Mouse (Mus musculus) neural tube, embryonic 11.5 days (tissue): Measurements from ENCODE around the gene 1810013L24Rik. TPM values are rescaled to one million over a fixed set of nuclear protein-coding genes. Genes with fewer than 3 reads are reported as not detected.

Experiments
- ATAC-seq: fragments of 200-750 bp; cut with Nextera tagmentation; 2 replicates; pipeline ENCODE4 v1.8.0; 2017; ENCODE audit warnings: moderate number of reproducible peaks, mild to moderate bottlenecking, moderate TSS enrichment, moderate library complexity; ENCODE audit not compliant: insufficient read depth, low FRiP score, low TSS enrichment
- DNase-seq: peaks from one replicate; pipeline ENCODE4 v3.0.0-alpha.2; 2015; ENCODE audit warnings: low spot score
- H3K27ac ChIP-seq: fragments of 300-500 bp; sonication (generic); 2 replicates; pipeline ENCODE4 v1.5.1; 2014; ENCODE audit warnings: low read depth, mild to moderate bottlenecking, low read length
- H3K27me3 ChIP-seq: fragments of 300-500 bp; sonication (generic); 2 replicates; pipeline ENCODE4 v1.6.1; 2014; ENCODE audit warnings: mild to moderate bottlenecking, low read length, mixed read lengths; ENCODE audit not compliant: control insufficient read depth, insufficient read depth
- H3K36me3 ChIP-seq: fragments of 300-500 bp; sonication (generic); 2 replicates; pipeline ENCODE4 v1.6.1; 2014; ENCODE audit warnings: mild to moderate bottlenecking, low read length, moderate library complexity, mixed read lengths; ENCODE audit not compliant: control insufficient read depth, insufficient read depth
- H3K4me1 ChIP-seq: fragments of 300-500 bp; sonication (generic); 2 replicates; pipeline ENCODE4 v1.6.1; 2014; ENCODE audit warnings: low read length, mixed read lengths; ENCODE audit not compliant: control insufficient read depth, insufficient read depth
- H3K4me2 ChIP-seq: fragments of 300-500 bp; sonication (generic); 2 replicates; pipeline ENCODE4 v1.6.1; 2014; ENCODE audit warnings: low read depth, mild to moderate bottlenecking, moderate library complexity
- H3K4me3 ChIP-seq: fragments of 300-500 bp; sonication (generic); 2 replicates; pipeline ENCODE4 v1.5.1; 2014; ENCODE audit warnings: low read depth, low read length
- H3K9ac ChIP-seq: fragments of 300-500 bp; sonication (generic); 2 replicates; pipeline ENCODE4 v1.6.1; 2014; ENCODE audit warnings: mild to moderate bottlenecking, low read length
- H3K9me3 ChIP-seq: fragments of 300-500 bp; sonication (generic); 2 replicates; pipeline ENCODE4 v1.6.1; 2016; ENCODE audit warnings: low read length; ENCODE audit not compliant: control insufficient read depth
- WGBS: fragments of 180-500 bp; shearing (Covaris S2); extraction: QIAGEN DNeasy Blood & Tissue Kit; methylation state at CpG from one replicate; pipeline ENCODE4 v1.1.7; 2014; 5-methylcytosine and 5-hydroxymethylcytosine counted together
- polyA plus RNA-seq: library from polyadenylated mRNA; unstranded; fragments of >200 nt; fragmentation: Nextera tagmentation; extraction: Ambion mirVana; gene quantifications from 2 replicates; pipeline ENCODE4 v1.2.1, GENCODE M21; 2014

1810013L24Rik gene
- polyA plus RNA-seq, 1 experiment from 2014 or later: 21.7 TPM

DNA sequence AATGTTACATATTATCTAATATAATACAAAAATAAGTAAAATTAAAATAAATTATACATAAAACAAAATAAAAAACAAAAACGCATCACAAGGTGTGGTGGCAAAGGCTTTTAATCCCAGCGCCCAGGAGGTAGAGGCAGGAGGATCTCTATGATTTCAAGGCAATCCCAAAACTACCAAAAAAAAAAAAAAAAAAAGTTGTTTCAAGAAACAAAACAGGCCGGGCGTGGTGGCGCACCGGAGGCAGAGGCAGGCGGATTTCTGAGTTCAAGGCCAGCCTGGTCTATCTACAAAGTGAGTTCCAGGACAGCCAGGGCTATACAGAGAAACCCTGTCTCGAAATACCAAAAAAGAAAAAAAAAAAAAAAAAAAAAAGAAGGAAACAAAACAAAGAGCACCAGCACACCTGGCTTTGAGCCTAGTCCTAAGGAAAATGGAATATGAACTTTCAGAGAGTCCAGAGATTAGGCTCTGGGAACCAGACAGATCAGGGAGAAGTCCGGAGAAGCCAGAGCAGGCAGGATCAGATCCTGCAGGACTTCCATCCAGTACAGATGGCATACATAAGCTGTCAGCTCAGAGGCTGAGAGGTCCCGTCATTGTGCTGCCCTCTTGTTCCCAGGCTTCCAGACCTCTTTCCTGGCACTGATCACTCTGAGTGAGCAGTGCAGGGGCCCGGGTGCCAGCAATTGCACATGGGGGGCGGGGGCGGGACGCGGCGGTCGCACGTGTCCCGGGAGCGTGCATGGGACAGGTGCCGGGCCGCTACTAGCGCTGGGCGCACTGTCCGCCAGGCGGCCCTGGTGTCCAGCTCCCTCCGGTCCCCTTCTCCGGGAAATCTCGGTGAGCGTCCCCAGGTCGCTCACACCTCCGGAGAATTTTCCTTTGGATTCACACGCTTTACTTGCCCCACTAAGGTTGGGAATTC lies 1.0 kb upstream of the 1810013L24Rik start:
- H3K27me3 ChIP-seq: no peaks in the 10 kb centered on the region
- H3K4me1 ChIP-seq: peaks cover 9% of the 10 kb centered on the region
- peak overlapping the region; percentile 69 for H3K9ac ChIP-seq
- 11% methylated on average over 32 of the region's 33 CpGs for WGBS
- peak overlapping the region; percentile 87 for H3K4me3 ChIP-seq
- H3K9me3 ChIP-seq: no peaks in the 10 kb centered on the region
- peak overlapping the region; percentile 89 for H3K4me2 ChIP-seq
- H3K27ac ChIP-seq: peak overlapping the region; percentile 92
- no peak for DNase-seq
- peak; percentile 60 for ATAC-seq
- H3K36me3 ChIP-seq: peaks cover 3% of the 10 kb centered on the region; the same call in 1 of the 2 replicates

DNA sequence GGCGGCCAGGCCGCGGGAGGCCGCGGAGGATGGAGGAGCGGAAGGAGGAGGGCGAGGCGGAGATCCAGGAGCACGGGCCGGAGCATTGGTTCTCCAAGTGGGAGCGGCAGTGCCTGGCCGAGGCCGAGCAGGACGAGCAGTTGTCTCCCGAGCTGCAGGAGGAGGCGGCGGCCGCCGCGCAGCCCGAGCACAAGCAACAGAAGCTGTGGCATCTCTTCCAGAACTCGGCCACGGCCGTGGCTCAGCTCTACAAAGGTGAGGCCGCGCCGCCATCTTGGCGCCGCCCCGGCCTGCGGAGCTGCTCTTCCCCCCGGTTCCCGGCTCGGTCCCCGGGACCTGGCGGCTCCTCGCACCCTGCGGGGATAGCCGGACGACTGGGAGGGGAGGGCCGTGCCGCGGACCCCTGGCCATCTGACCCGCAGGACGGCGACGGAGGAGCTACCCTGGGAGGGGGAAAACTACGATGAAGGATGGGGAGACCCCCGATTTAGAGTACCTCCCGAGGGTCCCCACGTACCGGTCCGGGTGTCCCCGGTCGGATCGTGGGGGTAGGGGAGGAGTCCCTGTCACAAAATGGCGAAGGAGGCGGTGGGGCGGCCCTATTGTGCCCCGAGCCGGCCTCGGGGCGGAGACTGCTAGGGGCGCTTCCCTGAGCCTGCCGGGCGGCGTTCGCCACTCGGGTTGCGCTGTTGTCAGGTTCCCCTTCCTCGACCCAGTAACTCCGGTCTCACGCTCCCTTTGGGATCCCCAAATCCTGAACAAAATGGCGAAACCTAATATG lies 721 bp downstream of the 1810013L24Rik start:
- no peaks in the 10 kb centered on the region for H3K9me3 ChIP-seq
- H3K4me3 ChIP-seq: peak overlapping the region; percentile 87
- H3K4me2 ChIP-seq: peak overlapping the region; percentile 84
- peak overlapping the region; percentile 91 for H3K9ac ChIP-seq
- no peaks in the 10 kb centered on the region for H3K27me3 ChIP-seq
- WGBS: under 1% methylated on average over 72 of the region's 74 CpGs
- H3K27ac ChIP-seq: peak overlapping the region; percentile 92
- peaks cover 3% of the 10 kb centered on the region; the same call in 1 of the 2 replicates for H3K36me3 ChIP-seq
- ATAC-seq: peak; percentile 11
- H3K4me1 ChIP-seq: peaks cover 9% of the 10 kb centered on the region
- peak; percentile 69 for DNase-seq

DNA sequence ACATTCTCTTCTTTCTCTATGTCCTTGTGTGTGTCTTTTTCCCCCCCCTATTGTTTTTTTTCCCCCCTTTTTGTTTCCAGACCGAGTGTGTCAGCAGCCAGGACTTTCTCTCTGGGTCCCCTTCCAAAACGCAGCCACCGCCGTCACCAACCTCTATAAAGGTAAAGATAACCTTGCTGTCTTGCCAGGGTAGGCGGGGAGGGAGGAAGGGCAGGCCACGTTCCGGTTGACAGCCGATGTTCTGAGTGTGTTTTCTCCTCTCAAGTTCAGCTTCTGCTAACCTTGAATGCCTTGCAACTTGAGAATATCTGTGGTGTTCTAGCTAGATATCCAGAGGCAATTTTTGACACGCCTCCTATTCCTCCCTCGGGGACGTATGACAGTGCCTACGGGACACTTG lies 1.3 kb downstream of the 1810013L24Rik start:
- peak; percentile 44 for DNase-seq

DNA sequence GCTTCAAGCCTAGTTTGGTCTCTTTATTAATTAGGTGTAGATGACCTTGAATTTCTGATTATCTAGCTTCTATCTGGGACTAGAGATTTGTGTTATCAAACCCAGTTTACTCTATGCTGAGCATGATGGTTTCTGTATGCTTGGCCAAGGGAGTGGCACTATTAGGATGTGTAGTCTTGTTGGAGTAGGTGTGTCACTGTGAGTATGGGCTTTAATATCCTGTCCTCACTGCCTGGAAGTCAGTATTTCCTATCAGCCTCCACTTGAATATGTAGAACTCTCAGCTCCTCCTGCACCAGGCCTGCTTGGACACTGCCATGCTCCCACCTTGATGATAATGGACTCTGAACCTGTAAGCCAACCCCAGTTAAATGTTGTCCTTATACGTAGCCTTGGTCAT lies 7.0 kb downstream of the 1810013L24Rik start:
- H3K36me3 ChIP-seq: peaks cover 3% of the 10 kb centered on the region
- no peak overlapping the region for H3K4me3 ChIP-seq
- ATAC-seq: no peak

More for the DNA sequence above, 1.3 kb downstream of the 1810013L24Rik start:
- no peaks in the 10 kb centered on the region for H3K27me3 ChIP-seq
- peaks cover 9% of the 10 kb centered on the region for H3K4me1 ChIP-seq
- H3K9me3 ChIP-seq: no peaks in the 10 kb centered on the region
- H3K4me3 ChIP-seq: peak overlapping the region; percentile 87
- peaks cover 3% of the 10 kb centered on the region; the same call in 1 of the 2 replicates for H3K36me3 ChIP-seq
- WGBS: 6% methylated on average over 12 of the region's 12 CpGs
- no peak for ATAC-seq
- H3K4me2 ChIP-seq: peak overlapping the region; percentile 84
- peak overlapping the region; percentile 91 for H3K9ac ChIP-seq
- H3K27ac ChIP-seq: no peak overlapping the region

DNA sequence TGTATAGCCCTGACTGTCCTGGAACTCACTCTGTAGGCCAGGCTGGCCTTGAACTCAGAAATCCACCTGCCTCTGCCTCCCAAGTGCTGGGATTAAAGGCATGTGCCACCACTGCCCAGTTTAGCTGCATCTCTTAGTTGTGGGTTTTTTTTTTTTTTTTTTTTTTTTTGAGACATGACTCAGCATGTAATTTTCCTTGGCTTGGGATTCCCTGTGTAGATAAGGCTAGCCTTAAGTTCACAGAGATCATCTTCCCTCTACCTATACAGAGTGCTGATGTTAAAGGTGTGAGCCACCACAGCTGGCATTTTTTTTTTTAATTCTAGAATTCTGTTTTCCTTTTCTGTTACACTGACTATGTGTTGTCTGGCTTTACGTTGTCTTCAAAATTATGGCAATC lies 7.7 kb downstream of the 1810013L24Rik start:
- no peak overlapping the region for H3K9ac ChIP-seq
- H3K9me3 ChIP-seq: no peaks in the 10 kb centered on the region
- H3K27me3 ChIP-seq: no peaks in the 10 kb centered on the region
- ATAC-seq (no peak), DNase-seq (no peak)
- no peak overlapping the region for H3K4me2 ChIP-seq
- no peaks in the 10 kb centered on the region; the same call in none of the 2 replicates for H3K36me3 ChIP-seq
- H3K4me1 ChIP-seq: no peaks in the 10 kb centered on the region; the same call in 1 of the 2 replicates
- 100% methylated on average over 1 of the region's 1 CpGs for WGBS
- no peak overlapping the region for H3K27ac ChIP-seq
- H3K4me3 ChIP-seq: no peak overlapping the region

More for the DNA sequence above, 7.0 kb downstream of the 1810013L24Rik start:
- WGBS: 97% methylated on average over 1 of the region's 1 CpGs
- no peak overlapping the region for H3K9ac ChIP-seq
- no peaks in the 10 kb centered on the region for H3K27me3 ChIP-seq
- H3K9me3 ChIP-seq: no peaks in the 10 kb centered on the region
- no peak overlapping the region for H3K27ac ChIP-seq
- H3K4me2 ChIP-seq: no peak overlapping the region
- no peak for DNase-seq
- peaks cover 2% of the 10 kb centered on the region for H3K4me1 ChIP-seq

DNA sequence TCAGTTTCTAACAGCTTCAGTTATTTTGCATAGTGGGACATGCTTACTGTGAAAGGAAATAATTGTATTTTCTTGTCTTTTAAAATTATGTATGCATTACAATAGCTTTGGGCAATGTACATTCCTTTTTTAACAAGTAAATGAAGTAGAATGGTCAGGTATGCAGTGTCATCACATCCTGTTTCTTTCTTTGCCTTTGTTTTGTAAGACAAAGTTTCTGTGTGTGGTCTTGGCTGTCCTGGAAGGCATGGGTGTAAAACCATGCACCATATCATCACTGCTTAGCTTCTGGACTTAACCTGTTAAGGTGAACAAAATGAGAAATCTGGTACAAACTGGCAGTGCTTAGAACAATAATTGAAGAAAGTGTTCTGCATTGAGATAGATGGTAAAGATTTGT lies 9.0 kb downstream of the 1810013L24Rik start:
- Histone ChIP-seq H3K9ac (no peak overlapping the region), H3K9me3 (no peaks in the 10 kb centered on the region), H3K4me3 (no peak overlapping the region), H3K4me1 (no peaks in the 10 kb centered on the region), H3K27ac (no peak overlapping the region), H3K27me3 (no peaks in the 10 kb centered on the region), H3K4me2 (no peak overlapping the region), H3K36me3 (peaks cover 2% of the 10 kb centered on the region)
- ATAC-seq (no peak), DNase-seq (no peak)

DNA sequence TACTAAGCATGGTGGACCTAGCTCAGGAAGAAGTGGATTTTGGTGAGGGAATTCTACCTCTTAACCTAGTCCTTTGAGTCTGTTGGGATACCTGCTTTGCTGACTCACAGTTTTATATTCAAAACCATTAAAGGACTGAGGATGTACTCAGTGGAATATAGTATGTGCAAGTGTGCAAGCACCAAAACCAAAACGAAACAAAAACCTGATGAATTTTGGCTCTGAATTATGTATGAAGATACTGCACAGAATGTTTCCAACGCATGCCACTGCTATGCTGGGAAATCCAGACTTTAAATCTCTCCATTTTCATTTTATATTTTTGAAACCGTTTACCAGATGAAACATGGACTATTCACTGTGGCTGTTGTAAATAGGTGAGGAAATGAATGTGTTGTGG lies 10.7 kb downstream of the 1810013L24Rik start:
- Histone ChIP-seq H3K4me1 (no peaks in the 10 kb centered on the region), H3K27me3 (no peaks in the 10 kb centered on the region), H3K9ac (no peak overlapping the region), H3K9me3 (no peaks in the 10 kb centered on the region), H3K4me2 (no peak overlapping the region), H3K4me3 (no peak overlapping the region), H3K36me3 (peaks cover 2% of the 10 kb centered on the region), H3K27ac (no peak overlapping the region)
- ATAC-seq: no peak
- WGBS: 95% methylated on average over 3 of the region's 3 CpGs
- DNase-seq: no peak

DNA sequence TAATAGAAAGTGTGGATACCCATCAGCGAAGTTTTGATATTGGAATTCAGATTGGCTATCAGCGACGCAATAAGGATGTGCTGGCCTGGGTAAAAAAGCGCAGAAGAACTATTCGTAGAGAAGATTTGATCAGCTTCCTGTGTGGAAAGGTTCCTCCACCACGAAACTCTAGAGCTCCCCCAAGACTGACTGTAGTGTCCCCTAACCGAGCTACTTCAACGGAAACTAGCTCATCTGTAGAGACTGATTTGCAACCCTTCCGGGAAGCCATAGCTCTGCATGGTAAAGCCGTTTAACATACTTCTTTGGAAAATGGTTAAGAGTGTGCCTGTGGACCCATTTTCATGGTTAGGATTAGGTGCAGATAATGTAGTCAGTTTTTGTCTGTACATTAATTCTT lies 13.1 kb downstream of the 1810013L24Rik start:
- H3K4me3 ChIP-seq: no peak overlapping the region
- no peak overlapping the region for H3K4me2 ChIP-seq
- no peak for DNase-seq
- H3K36me3 ChIP-seq: peaks cover 2% of the 10 kb centered on the region
- H3K27ac ChIP-seq: no peak overlapping the region
- 97% methylated on average over 10 of the region's 10 CpGs for WGBS
- no peaks in the 10 kb centered on the region for H3K4me1 ChIP-seq
- no peaks in the 10 kb centered on the region for H3K9me3 ChIP-seq
- H3K27me3 ChIP-seq: no peaks in the 10 kb centered on the region
- ATAC-seq: no peak
- H3K9ac ChIP-seq: no peak overlapping the region
